Mouse (Mus musculus) heart, adult 2 months (tissue): Measurements from ENCODE around the gene Etfb.

Source experiments
- CTCF ChIP-seq: fragments of 200-600 bp; IDR thresholded peaks from 2 replicates; pipeline ENCODE4 v1.8.1; 2022; ENCODE audit warnings: antibody characterized with exemption, mild to moderate bottlenecking, moderate library complexity
- EP300 ChIP-seq: fragments of 200-500 bp; IDR thresholded peaks from 2 replicates; pipeline ENCODE4 v1.6.1; 2011; ENCODE audit warnings: low read depth, low read length, control low read depth; ENCODE audit not compliant: insufficient read depth
- POLR2A ChIP-seq: fragments of 200-500 bp; IDR thresholded peaks from 2 replicates; pipeline ENCODE4 v1.6.1; 2011; ENCODE audit warnings: mild to moderate bottlenecking, low read depth, low read length, control low read depth; ENCODE audit not compliant: insufficient read depth

- no peak for TF ChIP-seq POLR2A
- no peak for TF ChIP-seq CTCF
- TF ChIP-seq EP300: no peak
These were observed 1.2 kb upstream of the Etfb start for GRCm38 (mm10) chr7:43442684-43443083.
